Mouse (Mus musculus) stomach, embryonic 14.5 days (tissue): ENCODE results near the gene Rnaseh2c. TPM values are rescaled to one million over a fixed set of nuclear protein-coding genes. Genes with fewer than 3 reads are reported as not detected.

ENCODE experiments used
- ATAC-seq: fragments of 200-750 bp; cut with Nextera tagmentation; 2 replicates; pipeline ENCODE4 v1.8.0; 2017; ENCODE audit warnings: low read depth, moderate TSS enrichment; ENCODE audit not compliant: insufficient number of reproducible peaks, insufficient read depth, low FRiP score
- H3K27ac ChIP-seq: fragments of 300-500 bp; sonication (generic); 2 replicates; pipeline ENCODE4 v1.5.1; 2014; ENCODE audit warnings: mild to moderate bottlenecking, low read length, moderate library complexity, mixed read lengths
- H3K27me3 ChIP-seq: fragments of 300-500 bp; sonication (generic); 2 replicates; pipeline ENCODE4 v1.6.1; 2014; ENCODE audit warnings: low read length, control low read depth, mixed read lengths; ENCODE audit not compliant: control insufficient read depth, insufficient read depth
- H3K36me3 ChIP-seq: fragments of 300-500 bp; sonication (generic); 2 replicates; pipeline ENCODE4 v1.6.1; 2014; ENCODE audit warnings: mild to moderate bottlenecking, control low read depth, low read length, moderate library complexity, mixed read lengths; ENCODE audit not compliant: control insufficient read depth, insufficient read depth
- H3K4me1 ChIP-seq: fragments of 300-500 bp; sonication (generic); 2 replicates; pipeline ENCODE4 v1.6.1; 2014; ENCODE audit warnings: low read length, control low read depth, mixed read lengths; ENCODE audit not compliant: control insufficient read depth, insufficient read depth
- H3K4me2 ChIP-seq: fragments of 300-500 bp; sonication (generic); replicated peaks from 2 replicates; pipeline ENCODE4 v1.6.1; 2014; ENCODE audit warnings: low read depth, low read length, control low read depth
- H3K4me3 ChIP-seq: fragments of 300-500 bp; sonication (generic); 2 replicates; pipeline ENCODE4 v1.5.1; 2014; ENCODE audit warnings: low read depth, low read length, control low read depth
- H3K9ac ChIP-seq: fragments of 300-500 bp; sonication (generic); replicated peaks from 2 replicates; pipeline ENCODE4 v1.6.1; 2014; ENCODE audit warnings: low read depth, mild to moderate bottlenecking, control low read depth, low read length, moderate library complexity, mixed read lengths
- H3K9me3 ChIP-seq: fragments of 300-500 bp; sonication (generic); 2 replicates; pipeline ENCODE4 v1.6.1; 2016; ENCODE audit warnings: low read depth, low read length, control low read depth; ENCODE audit not compliant: control insufficient read depth
- WGBS: fragments of 180-500 bp; shearing (Covaris S2); extraction: QIAGEN DNeasy Blood & Tissue Kit; methylation state at CpG from one replicate; pipeline ENCODE4 v1.1.7; 2014; 5-methylcytosine and 5-hydroxymethylcytosine counted together
- polyA plus RNA-seq: library from polyadenylated mRNA; unstranded; fragments of >200 nt; fragmentation: Nextera tagmentation; extraction: Ambion mirVana; gene quantifications from 2 replicates; pipeline ENCODE4 v1.2.1, GENCODE M21; 2014

Gene Rnaseh2c
- polyA plus RNA-seq, 1 experiment from 2014 or later, result 119 TPM

- WGBS, result under 1% methylated on average over 54 of the region's 55 CpGs
- ATAC-seq, result peak; percentile 91
These were observed 8.1 kb downstream of the Rnaseh2c start, which contains the start of gene Kat5 for GRCm38 (mm10) chr19:5609547-5610404. Kat5 (minus strand) TSS chr19:5610237.

GRCm38 (mm10) chr19:5611973-5612372 lies 10.3 kb downstream of the Rnaseh2c start:
- no peak overlapping the region for H3K4me3 ChIP-seq
- no peak overlapping the region for H3K9ac ChIP-seq
- no peak overlapping the region for H3K27ac ChIP-seq
- H3K36me3 ChIP-seq, result peaks cover 19% of the 10 kb centered on the region
- 93% methylated on average over 1 of the region's 1 CpGs for WGBS
- peaks cover 10% of the 10 kb centered on the region for H3K4me1 ChIP-seq
- H3K4me2 ChIP-seq, result no peak overlapping the region
- H3K27me3 ChIP-seq, result no peaks in the 10 kb centered on the region
- H3K9me3 ChIP-seq, result no peaks in the 10 kb centered on the region
- no peak for ATAC-seq

More at GRCm38 (mm10) chr19:5609547-5610404, 8.1 kb downstream of the Rnaseh2c start, which contains the start of gene Kat5:
- peak within 1 kb of the TSS; percentile 97 for H3K27ac ChIP-seq
- peak within 1 kb of the TSS; percentile 71 for H3K9ac ChIP-seq
- H3K4me3 ChIP-seq, result peak within 1 kb of the TSS; percentile 61
- H3K27me3 ChIP-seq, result no peaks in the 10 kb centered on the region
- H3K4me1 ChIP-seq, result peaks cover 10% of the 10 kb centered on the region
- H3K36me3 ChIP-seq, result peaks cover 41% of the 10 kb centered on the region
- H3K4me2 ChIP-seq, result peak within 1 kb of the TSS; percentile 70
- H3K9me3 ChIP-seq, result no peaks in the 10 kb centered on the region

GRCm38 (mm10) chr19:5612762-5613411 lies 11.2 kb downstream of the Rnaseh2c start:
- no peaks in the 10 kb centered on the region for H3K27me3 ChIP-seq
- H3K9ac ChIP-seq, result no peak overlapping the region
- H3K4me3 ChIP-seq, result no peak overlapping the region
- H3K27ac ChIP-seq, result no peak overlapping the region
- no peaks in the 10 kb centered on the region for H3K9me3 ChIP-seq
- ATAC-seq, result no peak
- no peak overlapping the region for H3K4me2 ChIP-seq
- peaks cover 10% of the 10 kb centered on the region for H3K36me3 ChIP-seq
- H3K4me1 ChIP-seq, result peaks cover 10% of the 10 kb centered on the region
- WGBS, result 68% methylated on average over 3 of the region's 3 CpGs

GRCm38 (mm10) chr19:5614953-5615352 lies 13.3 kb downstream of the Rnaseh2c start:
- no peak overlapping the region for H3K4me2 ChIP-seq
- no peaks in the 10 kb centered on the region for H3K9me3 ChIP-seq
- no peaks in the 10 kb centered on the region for H3K36me3 ChIP-seq
- H3K9ac ChIP-seq, result no peak overlapping the region
- H3K27ac ChIP-seq, result no peak overlapping the region
- no peaks in the 10 kb centered on the region for H3K4me1 ChIP-seq
- ATAC-seq, result no peak
- no peaks in the 10 kb centered on the region for H3K27me3 ChIP-seq
- no peak overlapping the region for H3K4me3 ChIP-seq
- 66% methylated on average over 2 of the region's 2 CpGs for WGBS

- Histone ChIP-seq H3K36me3 (no peaks in the 10 kb centered on the region), H3K4me1 (no peaks in the 10 kb centered on the region), H3K4me3 (no peak overlapping the region), H3K27me3 (no peaks in the 10 kb centered on the region), H3K4me2 (no peak overlapping the region), H3K9ac (no peak overlapping the region), H3K9me3 (no peaks in the 10 kb centered on the region), H3K27ac (no peak overlapping the region)
- 78% methylated on average over 4 of the region's 4 CpGs for WGBS
- no peak for ATAC-seq
These were observed 18.3 kb downstream of the Rnaseh2c start for GRCm38 (mm10) chr19:5620007-5620406.

GRCm38 (mm10) chr19:5621884-5622283 lies 20.2 kb downstream of the Rnaseh2c start:
- no peaks in the 10 kb centered on the region for H3K4me1 ChIP-seq
- no peaks in the 10 kb centered on the region for H3K9me3 ChIP-seq
- H3K27ac ChIP-seq, result no peak overlapping the region
- H3K4me2 ChIP-seq, result no peak overlapping the region
- WGBS, result 77% methylated on average over 5 of the region's 5 CpGs
- H3K36me3 ChIP-seq, result no peaks in the 10 kb centered on the region
- H3K9ac ChIP-seq, result no peak overlapping the region
- H3K4me3 ChIP-seq, result no peak overlapping the region
- no peaks in the 10 kb centered on the region for H3K27me3 ChIP-seq
- ATAC-seq, result no peak

- Histone ChIP-seq H3K36me3 (no peaks in the 10 kb centered on the region), H3K27ac (no peak overlapping the region), H3K27me3 (no peaks in the 10 kb centered on the region), H3K4me3 (no peak overlapping the region), H3K9ac (no peak overlapping the region), H3K4me2 (no peak overlapping the region), H3K9me3 (no peaks in the 10 kb centered on the region), H3K4me1 (no peaks in the 10 kb centered on the region)
- ATAC-seq, result no peak
- WGBS, result 92% methylated on average over 8 of the region's 8 CpGs
These were observed 23.6 kb downstream of the Rnaseh2c start for GRCm38 (mm10) chr19:5625311-5625710.

GRCm38 (mm10) chr19:5629907-5630306 lies 28.2 kb downstream of the Rnaseh2c start:
- Histone ChIP-seq H3K4me3 (no peak overlapping the region), H3K9me3 (no peaks in the 10 kb centered on the region), H3K9ac (no peak overlapping the region), H3K4me1 (no peaks in the 10 kb centered on the region), H3K27ac (no peak overlapping the region), H3K27me3 (no peaks in the 10 kb centered on the region), H3K4me2 (no peak overlapping the region), H3K36me3 (no peaks in the 10 kb centered on the region)
- ATAC-seq, result no peak
